Mouse (Mus musculus) ES-Bruce4 (cell line): ENCODE measurements around the gene Traf1.

Experiments used
- CTCF ChIP-seq: IDR thresholded peaks from one replicate; pipeline ENCODE4 v1.8.1; 2011; ENCODE audit warnings: low read depth, low read length
- EP300 ChIP-seq: IDR thresholded peaks from 2 replicates; pipeline ENCODE4 v1.6.1; 2011; ENCODE audit warnings: low read depth, low read length; ENCODE audit not compliant: insufficient read depth
- POLR2A ChIP-seq: IDR thresholded peaks from one replicate; pipeline ENCODE4 v1.8.1; 2011; ENCODE audit warnings: low read length; ENCODE audit not compliant: insufficient read depth

GRCm38 (mm10) chr2:34927320-34927719, 34.3 kb downstream of the Traf1 start:
- no peak for TF ChIP-seq CTCF
- no peak for TF ChIP-seq POLR2A
- peak; percentile 88 for TF ChIP-seq EP300
